ENCODE assay signal across 7 mouse cellular contexts in the genomic region with DNA sequence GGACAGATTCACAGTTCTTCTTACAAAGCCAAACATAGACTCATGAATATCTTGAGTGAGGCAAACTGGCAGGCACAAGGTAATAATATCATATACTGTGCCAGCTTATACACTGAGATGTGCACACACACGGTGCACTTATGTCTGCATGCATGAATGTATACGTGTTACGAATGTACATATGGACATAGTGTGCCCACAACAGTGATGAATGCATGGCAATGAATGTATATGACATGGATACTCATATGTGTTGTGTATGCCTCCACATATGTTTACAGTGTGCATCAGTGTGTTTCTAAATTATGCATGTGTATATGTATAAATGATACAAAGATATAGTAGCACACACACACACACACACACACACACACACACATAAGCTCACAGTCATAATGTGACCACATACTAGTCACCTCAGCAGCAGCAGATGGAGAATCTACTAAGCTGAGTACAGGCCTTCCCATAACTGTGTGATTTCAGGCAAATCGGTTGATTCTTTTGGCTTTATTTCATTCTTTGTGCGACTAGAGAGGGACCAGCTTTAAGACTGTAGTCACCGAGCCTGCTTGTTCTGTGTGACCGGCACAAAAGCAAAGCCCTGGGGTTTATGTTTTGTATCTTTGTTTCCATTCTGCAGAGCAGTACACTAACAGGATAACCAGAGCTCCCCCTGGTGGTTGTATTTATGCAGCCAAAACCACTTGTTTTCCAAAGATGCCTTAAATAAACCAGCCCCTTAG.
DNase-seq lines count a peak whose midpoint lies in the region; ATAC-seq and TF ChIP-seq lines count a peak whose summit lies in the region.

No protein-coding gene starts in this region.

- no peak overlapping the region for H3K27ac ChIP-seq in hindbrain, embryonic 12.5 days
- no peak overlapping the region for H3K27ac ChIP-seq in lung, postnatal 0 days (ENCODE audit: low read length)

- peak; percentile 71 for DNase-seq in ZHBTc4 (ENCODE audit: low read depth, low spot score)
- peak; percentile 64 for DNase-seq in cerebellum, adult 8-10 months
- peak; percentile 57 to 62 for DNase-seq in frontal cortex, postnatal 25 days (ENCODE audit: low spot score in 2 of 2)
- peak; percentile 50 for DNase-seq in layer of hippocampus, adult 9-11 months
- peak; percentile 83 for DNase-seq in lung, postnatal 0 days (ENCODE audit: low spot score)
- DNase-seq in right cerebral cortex, adult 2 months (ENCODE audit: low spot score in 2 of 2) = peak; percentile 74 to 84

- H3K4me3 ChIP-seq in hindbrain, embryonic 12.5 days = no peak overlapping the region
- no peak overlapping the region for H3K4me3 ChIP-seq in lung, postnatal 0 days (ENCODE audit: low read depth, low read length)

- no peak overlapping the region for H3K9ac ChIP-seq in hindbrain, embryonic 12.5 days
- no peak overlapping the region for H3K9ac ChIP-seq in lung, postnatal 0 days (replicated peaks; ENCODE audit: low read depth)

- H3K4me2 ChIP-seq in hindbrain, embryonic 12.5 days (replicated peaks) = no peak overlapping the region
- H3K4me2 ChIP-seq in lung, postnatal 0 days (replicated peaks; ENCODE audit: low read depth, low read length) = no peak overlapping the region

- TF ChIP-seq CTCF in lung, postnatal 0 days (IDR thresholded peaks at IDR 0.05) = peak; percentile 87

- H3K36me3 ChIP-seq in hindbrain, embryonic 12.5 days = no peaks in the 10 kb centered on the region
- H3K36me3 ChIP-seq in lung, postnatal 0 days (ENCODE audit: insufficient read depth, low read length) = no peaks in the 10 kb centered on the region

- no peaks in the 10 kb centered on the region; the same call in 1 of the 2 replicates for H3K27me3 ChIP-seq in hindbrain, embryonic 12.5 days
- H3K27me3 ChIP-seq in lung, postnatal 0 days (replicated peaks; ENCODE audit: insufficient read depth, low read length) = no peaks in the 10 kb centered on the region

- H3K4me1 ChIP-seq in hindbrain, embryonic 12.5 days = no peaks in the 10 kb centered on the region
- no peaks in the 10 kb centered on the region for H3K4me1 ChIP-seq in lung, postnatal 0 days (ENCODE audit: insufficient read depth, low read depth, low read length)

- ATAC-seq in hindbrain, embryonic 12.5 days (ENCODE audit: low FRiP score) = peak; percentile 91
- peak; percentile 66 for ATAC-seq in lung, postnatal 0 days

- no peak for TF ChIP-seq EP300 in lung, postnatal 0 days (IDR thresholded peaks at IDR 0.05)

- 46% methylated on average over 7 of the region's 7 CpGs for WGBS in hindbrain, embryonic 12.5 days
- 43% methylated on average over 7 of the region's 7 CpGs for WGBS in lung, postnatal 0 days

- no peaks in the 10 kb centered on the region for H3K9me3 ChIP-seq in hindbrain, embryonic 12.5 days (replicated peaks)
- H3K9me3 ChIP-seq in lung, postnatal 0 days (ENCODE audit: low read length) = no peaks in the 10 kb centered on the region
